Mouse (Mus musculus): Measurements from ENCODE around the gene Arl6. TPM values are rescaled to one million over a fixed set of nuclear protein-coding genes. Genes with fewer than 3 reads are reported as not detected.

Arl6 gene
- polyA plus RNA-seq, 1 experiment: 20.7 TPM

DNA sequence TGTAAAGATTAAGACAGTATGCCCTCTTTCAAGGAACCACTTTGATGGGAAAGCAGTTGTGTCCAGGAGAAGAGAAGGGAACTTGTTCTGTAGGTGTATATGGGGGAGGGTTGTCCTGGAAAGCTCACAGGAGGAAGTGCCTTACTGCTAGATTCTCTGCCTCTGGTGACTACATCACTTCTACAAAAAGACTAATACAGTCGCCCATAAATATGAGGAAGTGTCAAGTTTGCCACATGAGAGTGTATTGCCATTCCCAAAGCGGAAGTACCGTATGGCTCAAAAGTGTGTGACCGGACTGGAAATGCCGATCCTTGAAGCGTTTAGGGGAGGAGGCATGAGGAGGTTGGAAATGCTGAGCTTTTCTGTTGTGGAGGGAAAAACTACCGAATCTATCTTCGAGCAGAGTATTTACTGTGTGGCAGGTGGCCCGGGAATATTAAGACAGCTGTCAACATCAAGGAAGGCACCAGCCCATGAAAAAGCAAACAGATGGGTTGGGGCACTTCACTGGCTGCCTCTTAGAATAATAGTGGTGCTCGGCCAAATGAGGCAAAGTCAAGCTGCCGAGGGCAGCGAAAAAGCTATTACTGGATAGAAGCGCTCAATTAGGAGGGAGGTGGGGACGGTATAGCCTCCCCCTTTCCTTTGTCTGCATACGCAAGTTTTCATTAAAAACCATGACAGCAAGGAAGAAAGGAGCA is 35.0 kb downstream of the Arl6 start:
- DNase-seq (ENCODE audit: low read depth): peak; percentile 89
- TF ChIP-seq POLR2A (IDR thresholded peaks at IDR 0.05; ENCODE audit: borderline replicate concordance, extremely low read depth, insufficient read depth, insufficient read length, poor library complexity, severe bottlenecking): no peak
- TF ChIP-seq CTCF (IDR thresholded peaks at IDR 0.05; ENCODE audit: borderline replicate concordance, extremely low read depth, insufficient read depth, insufficient read length): no peak

DNA sequence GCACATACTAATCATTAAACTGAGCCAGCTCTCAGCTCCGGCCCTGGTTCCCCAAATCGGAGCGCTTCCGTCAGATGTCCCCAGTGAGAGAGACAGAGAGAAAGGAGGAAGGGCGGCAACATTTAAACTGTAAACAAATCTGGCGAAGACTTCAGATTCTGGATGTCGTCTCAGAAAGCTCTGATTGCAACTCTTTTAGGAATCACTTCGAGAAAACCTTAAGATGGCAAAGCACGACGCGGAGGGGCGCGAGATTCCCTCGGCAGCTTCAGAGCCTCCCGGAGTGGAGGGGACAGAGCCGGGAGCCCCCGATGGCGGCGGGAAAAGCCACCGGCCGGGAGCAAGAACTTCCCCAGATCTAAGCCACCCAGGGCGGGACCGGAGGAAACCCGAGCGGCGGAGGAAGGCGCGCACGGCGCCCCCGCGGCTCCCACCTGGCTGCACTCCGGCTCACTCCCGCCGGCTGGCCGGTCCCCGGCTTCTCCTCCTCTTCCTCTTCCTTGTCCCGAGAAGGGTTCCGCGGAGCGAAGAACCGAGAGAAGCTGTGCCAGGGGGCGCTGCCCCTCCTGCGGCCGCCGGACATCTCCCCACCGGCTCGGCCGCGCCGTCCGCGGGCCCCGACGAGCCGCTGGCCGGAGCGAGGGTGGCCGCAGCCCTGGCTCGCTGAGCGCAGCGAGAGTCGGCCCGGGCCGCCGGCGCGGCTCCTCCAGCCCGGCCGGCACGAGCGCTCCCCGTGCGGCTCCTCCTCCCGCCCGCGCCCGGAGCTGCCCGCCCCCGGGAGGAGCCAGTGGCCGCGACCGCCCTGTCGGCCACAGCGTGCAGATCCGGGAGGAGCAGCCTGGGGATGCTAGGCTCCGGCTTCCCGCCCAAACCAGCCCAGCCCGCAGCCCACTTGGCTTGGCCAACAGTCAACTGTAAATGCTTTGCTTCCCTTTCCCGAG is 38.6 kb downstream of the Arl6 start, which contains the start of gene Crybg3:
Gene Crybg3 (minus strand): TSS at position 669 of the 941 bp plus-strand sequence.
- peak; percentile 51; the same call in 1 of the 2 replicates for TF ChIP-seq POLR2A (IDR thresholded peaks at IDR 0.05; ENCODE audit: borderline replicate concordance, extremely low read depth, insufficient read depth, insufficient read length, poor library complexity, severe bottlenecking)
- peak; percentile 12; the same call in 1 of the 2 replicates for TF ChIP-seq CTCF (IDR thresholded peaks at IDR 0.05; ENCODE audit: borderline replicate concordance, extremely low read depth, insufficient read depth, insufficient read length)
- peak; percentile 77 for DNase-seq (ENCODE audit: low read depth)

DNA sequence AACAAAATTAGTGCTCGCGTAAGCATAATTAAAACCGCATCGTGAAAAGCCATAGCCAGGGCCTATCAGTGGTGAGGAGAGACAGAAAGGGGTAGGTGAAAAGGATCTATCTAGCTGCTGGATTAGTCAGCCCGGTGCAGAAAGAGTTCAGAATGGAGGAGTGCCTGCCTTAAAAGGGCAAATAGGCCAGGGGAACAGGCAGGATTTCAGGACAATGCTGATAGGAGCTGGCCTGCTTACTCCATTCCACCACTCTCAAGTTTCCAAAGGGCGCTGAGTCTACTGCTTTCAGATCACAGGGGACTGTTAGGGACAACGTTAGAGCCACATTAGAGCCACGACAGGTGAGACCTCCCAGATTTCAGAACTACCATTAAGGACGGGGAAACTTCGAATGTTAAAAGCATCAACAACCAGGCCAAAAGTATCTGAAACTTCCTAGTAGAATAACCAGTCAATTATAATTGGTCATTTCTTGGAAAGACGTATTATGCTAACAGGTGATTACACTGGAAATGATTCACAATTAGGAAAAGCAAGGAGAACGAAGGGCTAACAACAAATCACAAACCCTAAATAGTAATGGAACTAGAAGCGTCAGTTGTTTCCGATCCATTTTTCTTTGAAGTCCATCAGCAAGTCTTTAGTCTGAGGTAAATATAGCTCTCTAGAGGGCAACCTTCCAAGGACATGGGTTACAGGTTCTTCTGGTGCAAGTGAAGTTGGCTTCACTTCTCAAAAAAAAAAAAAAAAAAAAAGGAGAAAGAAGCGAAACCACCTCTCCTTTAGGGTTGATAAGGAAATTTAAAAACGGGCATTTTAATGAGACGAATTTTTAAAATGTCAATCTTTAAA is 39.6 kb downstream of the Arl6 start:
- TF ChIP-seq CTCF (IDR thresholded peaks at IDR 0.05; ENCODE audit: borderline replicate concordance, extremely low read depth, insufficient read depth, insufficient read length) (no peak), POLR2A (IDR thresholded peaks at IDR 0.05; ENCODE audit: borderline replicate concordance, extremely low read depth, insufficient read depth, insufficient read length, poor library complexity, severe bottlenecking) (no peak)
- DNase-seq (ENCODE audit: low read depth): peak; percentile 27

DNA sequence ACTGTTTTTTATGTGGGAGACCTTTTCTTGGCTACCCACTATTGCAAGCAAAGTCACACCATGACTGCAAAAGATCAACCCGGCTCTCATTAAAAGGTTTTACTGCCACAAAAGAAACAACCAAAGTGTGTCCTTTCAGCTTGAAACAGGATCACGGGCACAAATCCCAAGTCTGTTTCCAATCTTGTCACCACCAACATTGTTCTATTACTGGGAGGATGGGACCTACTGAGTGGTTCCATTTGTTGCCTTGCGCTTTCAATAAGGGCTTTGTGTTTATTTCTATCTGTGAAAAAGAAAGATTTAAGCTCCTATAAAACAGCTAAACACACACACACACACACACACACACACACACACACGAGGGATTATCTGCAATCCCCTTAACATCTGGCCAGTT is 40.2 kb downstream of the Arl6 start:
- DNase-seq (ENCODE audit: low read depth): peak; percentile 34
- no peak for TF ChIP-seq CTCF (IDR thresholded peaks at IDR 0.05; ENCODE audit: borderline replicate concordance, extremely low read depth, insufficient read depth, insufficient read length)
- no peak for TF ChIP-seq POLR2A (IDR thresholded peaks at IDR 0.05; ENCODE audit: borderline replicate concordance, extremely low read depth, insufficient read depth, insufficient read length, poor library complexity, severe bottlenecking)

DNA sequence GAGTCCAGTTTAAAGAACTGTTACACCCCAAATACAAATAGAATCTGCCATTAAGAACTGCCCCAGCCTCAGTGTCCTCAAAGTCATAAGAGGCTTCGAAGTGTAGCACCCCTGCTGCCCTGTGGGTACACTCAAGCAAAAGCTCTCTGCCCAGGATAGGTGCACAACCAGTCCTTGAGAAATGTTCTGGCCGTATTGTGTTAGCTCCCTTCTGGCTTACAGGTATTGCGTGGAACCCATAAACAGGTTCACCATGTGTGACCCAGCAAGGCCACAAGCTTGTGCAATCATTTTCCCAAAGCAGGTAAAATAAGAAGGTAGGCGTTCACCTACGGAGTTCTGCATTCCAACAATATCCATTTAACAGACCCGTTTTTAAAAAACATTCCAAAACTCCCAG is 41.9 kb downstream of the Arl6 start:
- no peak for TF ChIP-seq CTCF (IDR thresholded peaks at IDR 0.05; ENCODE audit: borderline replicate concordance, extremely low read depth, insufficient read depth, insufficient read length)
- TF ChIP-seq POLR2A (IDR thresholded peaks at IDR 0.05; ENCODE audit: borderline replicate concordance, extremely low read depth, insufficient read depth, insufficient read length, poor library complexity, severe bottlenecking): no peak
- no peak for DNase-seq (ENCODE audit: low read depth)

DNA sequence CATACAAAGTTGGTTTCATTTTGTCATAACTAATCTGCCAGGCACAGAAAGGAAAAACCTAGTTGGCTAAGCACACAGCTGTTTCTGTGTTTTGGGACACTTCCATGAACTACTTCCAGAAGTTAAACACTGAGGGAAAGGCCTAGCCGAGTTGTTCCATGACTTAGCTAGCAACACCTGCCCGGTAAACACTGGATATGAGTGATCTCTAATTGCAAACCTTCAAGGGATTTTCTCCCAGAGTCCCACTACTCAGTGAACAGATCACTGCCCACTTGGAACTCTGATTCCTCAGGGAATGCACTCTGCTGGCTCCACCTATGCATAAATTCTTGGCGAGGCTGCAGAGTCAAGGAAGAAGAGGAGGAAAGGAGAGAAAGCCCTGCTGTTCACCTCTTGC is 44.5 kb downstream of the Arl6 start:
- DNase-seq (ENCODE audit: low read depth): no peak
- no peak for TF ChIP-seq POLR2A (IDR thresholded peaks at IDR 0.05; ENCODE audit: borderline replicate concordance, extremely low read depth, insufficient read depth, insufficient read length, poor library complexity, severe bottlenecking)
- TF ChIP-seq CTCF (IDR thresholded peaks at IDR 0.05; ENCODE audit: borderline replicate concordance, extremely low read depth, insufficient read depth, insufficient read length): no peak

DNA sequence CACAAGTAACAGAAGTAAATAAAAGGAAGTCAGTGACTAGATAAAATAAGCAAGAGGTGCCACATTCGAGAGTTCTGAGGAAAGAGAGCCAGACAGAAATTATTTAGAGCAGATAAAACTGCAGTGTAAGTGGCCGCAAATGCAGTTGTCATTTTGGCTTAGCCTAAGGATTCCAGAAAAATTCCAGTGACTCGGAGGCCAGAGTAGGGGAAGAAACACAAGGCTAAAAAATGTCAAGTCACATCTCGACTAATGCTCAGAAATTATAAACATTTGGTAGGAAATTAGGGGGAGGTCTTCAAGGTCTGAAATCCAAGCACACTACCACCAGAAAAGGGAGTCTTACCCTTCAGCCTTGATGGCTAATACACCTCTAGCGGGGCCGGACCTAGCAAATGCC is 48.4 kb downstream of the Arl6 start:
- no peak for TF ChIP-seq CTCF (IDR thresholded peaks at IDR 0.05; ENCODE audit: borderline replicate concordance, extremely low read depth, insufficient read depth, insufficient read length)
- no peak for TF ChIP-seq POLR2A (IDR thresholded peaks at IDR 0.05; ENCODE audit: borderline replicate concordance, extremely low read depth, insufficient read depth, insufficient read length, poor library complexity, severe bottlenecking)
- DNase-seq (ENCODE audit: low read depth): no peak

DNA sequence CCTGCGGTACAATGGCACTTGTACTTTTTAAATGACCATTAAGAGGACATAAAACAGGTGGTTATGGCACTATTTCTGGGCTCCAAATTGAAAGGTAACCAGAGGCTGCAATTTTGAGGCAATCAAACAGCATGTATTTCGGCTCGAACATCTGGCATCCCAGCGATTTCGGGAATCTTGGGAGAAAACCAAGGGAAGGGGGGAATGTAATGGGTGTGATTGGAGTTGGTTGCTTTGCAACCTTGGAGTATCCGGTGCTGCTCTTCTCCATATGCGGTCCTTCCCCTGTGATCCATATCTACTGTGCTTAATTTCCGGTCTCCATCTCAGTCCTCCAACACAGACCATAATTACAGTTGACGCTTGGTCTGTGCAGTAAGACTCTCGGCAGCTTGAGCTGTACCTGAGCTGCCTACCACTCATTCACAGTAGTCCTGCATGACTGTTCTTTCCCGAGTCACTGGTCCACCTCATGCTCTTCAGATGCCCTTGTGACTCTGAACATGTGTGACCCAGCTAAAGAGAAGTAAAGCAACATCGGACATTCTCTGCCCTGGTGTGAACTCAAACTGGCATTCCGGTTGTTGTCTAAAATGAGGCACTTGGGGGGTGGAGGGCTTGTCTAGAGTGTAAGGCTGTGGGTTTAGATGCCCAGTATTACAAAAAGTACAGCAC is 50.7 kb downstream of the Arl6 start:
- DNase-seq (ENCODE audit: low read depth): no peak
- TF ChIP-seq CTCF (IDR thresholded peaks at IDR 0.05; ENCODE audit: borderline replicate concordance, extremely low read depth, insufficient read depth, insufficient read length): no peak
- no peak for TF ChIP-seq POLR2A (IDR thresholded peaks at IDR 0.05; ENCODE audit: borderline replicate concordance, extremely low read depth, insufficient read depth, insufficient read length, poor library complexity, severe bottlenecking)

DNA sequence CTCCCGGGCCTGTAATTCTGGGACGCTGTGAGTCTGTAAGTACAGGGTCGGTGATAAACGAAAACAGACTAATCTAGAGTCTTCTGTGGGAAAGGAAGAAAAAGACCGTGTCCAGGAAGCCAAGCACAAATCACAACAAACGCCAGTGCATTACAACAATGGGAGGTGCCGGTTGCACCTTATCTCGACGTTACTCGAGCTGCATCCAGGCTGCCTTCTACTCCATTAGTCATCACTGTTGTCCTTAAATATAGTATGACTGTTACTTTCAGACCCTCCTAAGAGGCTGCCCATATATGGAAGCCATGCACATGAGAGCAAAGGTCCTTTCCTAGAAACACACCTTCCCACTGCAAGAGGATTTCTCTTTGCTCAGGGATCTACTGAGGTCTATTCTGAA is 51.4 kb downstream of the Arl6 start:
- TF ChIP-seq POLR2A (IDR thresholded peaks at IDR 0.05; ENCODE audit: borderline replicate concordance, extremely low read depth, insufficient read depth, insufficient read length, poor library complexity, severe bottlenecking) (no peak), CTCF (IDR thresholded peaks at IDR 0.05; ENCODE audit: borderline replicate concordance, extremely low read depth, insufficient read depth, insufficient read length) (no peak)
- DNase-seq (ENCODE audit: low read depth): no peak

DNA sequence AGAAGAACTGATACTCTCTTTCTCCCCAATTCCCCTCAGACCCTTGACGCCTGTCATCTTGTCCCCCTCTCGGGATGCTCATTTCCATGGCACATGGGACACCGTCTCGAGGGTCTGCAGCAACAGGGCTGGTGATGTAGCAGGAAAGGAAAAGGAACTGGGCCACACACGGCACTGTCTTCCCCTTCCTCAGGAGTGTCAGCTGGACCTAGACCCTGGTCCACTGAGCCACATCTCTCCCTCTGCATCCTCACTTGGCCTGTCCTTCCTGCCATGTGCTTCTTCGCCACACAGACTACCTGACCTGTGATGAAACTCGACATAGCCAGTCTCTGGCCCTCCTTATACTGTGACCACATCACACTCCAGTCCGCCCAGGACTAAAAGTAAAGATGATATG is 52.3 kb downstream of the Arl6 start:
- TF ChIP-seq POLR2A (IDR thresholded peaks at IDR 0.05; ENCODE audit: borderline replicate concordance, extremely low read depth, insufficient read depth, insufficient read length, poor library complexity, severe bottlenecking) (no peak), CTCF (IDR thresholded peaks at IDR 0.05; ENCODE audit: borderline replicate concordance, extremely low read depth, insufficient read depth, insufficient read length) (no peak)
- DNase-seq (ENCODE audit: low read depth): no peak

All from brain, embryonic 14.5 days (tissue).